Mouse (Mus musculus): ENCODE results near the gene Slc22a15. TPM values are rescaled to one million over a fixed set of nuclear protein-coding genes. Genes with fewer than 3 reads are reported as not detected.

Slc22a15 gene
- polyA plus RNA-seq (2014; fragmentation: Nextera tagmentation; extraction: Ambion mirVana), result 8.4 and 10.1 TPM in 2 replicates

DNA sequence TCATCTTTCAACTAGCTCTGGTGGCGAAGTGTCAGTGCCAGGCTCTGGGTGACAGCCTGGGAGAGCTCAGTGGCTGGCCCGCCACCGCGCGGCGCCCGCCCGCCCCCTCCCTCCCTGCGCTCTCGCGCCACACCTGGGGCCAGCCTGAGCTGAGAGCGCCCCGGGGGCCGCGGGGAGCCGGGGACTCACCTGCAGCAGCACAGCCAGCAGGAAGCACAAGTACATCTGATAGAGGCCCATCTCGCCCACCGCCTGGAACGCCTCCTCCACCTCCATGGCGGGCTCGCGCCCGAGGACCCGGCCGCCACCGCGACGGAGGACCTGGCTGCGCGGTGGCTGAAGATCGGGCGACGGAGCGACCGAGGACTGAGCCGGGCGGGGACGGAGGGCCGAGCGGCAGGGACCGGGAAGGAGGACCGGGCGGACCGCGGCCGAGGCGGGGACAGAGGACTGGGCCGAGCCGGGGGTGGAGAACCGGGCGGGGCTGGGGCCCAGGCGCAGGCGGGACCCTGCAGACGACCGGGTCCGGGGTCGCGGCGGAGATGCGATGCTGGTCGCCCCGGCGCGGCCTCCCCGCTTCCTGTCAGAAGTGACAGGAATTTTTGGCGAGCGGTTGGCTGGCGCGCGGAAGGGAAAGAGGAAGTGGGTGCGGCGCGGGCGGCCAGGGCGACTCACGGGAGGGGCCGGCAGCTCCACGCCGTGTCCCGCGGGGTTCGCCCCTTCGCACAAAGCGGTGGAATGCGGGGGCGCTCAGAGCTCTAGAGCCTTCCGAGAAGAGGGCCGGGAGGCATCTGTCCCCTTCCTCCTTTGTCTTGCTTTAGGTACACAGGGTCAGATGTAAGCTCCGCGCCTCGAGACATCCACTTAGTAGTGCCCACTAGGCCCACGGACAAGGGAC, at the start of gene Slc22a15:
Gene Slc22a15 (minus strand): TSS at position 611 of the 898 bp plus-strand sequence.
- Histone ChIP-seq H3K4me2 (replicated peaks; ENCODE audit: low read depth, low read length) (peak within 1 kb of the TSS; percentile 83), H3K36me3 (ENCODE audit: control insufficient read depth, insufficient read depth, low read length) (no peaks in the 10 kb centered on the region), H3K9ac (ENCODE audit: low read depth, low read length) (peak within 1 kb of the TSS; percentile 94), H3K27ac (ENCODE audit: low read depth, low read length) (peak within 1 kb of the TSS; percentile 95), H3K4me1 (replicated peaks; ENCODE audit: control insufficient read depth, insufficient read depth, low read length) (no peaks in the 10 kb centered on the region; the same call in 1 of the 2 replicates), H3K4me3 (ENCODE audit: low read depth, low read length) (peak within 1 kb of the TSS; percentile 61), H3K9me3 (ENCODE audit: control insufficient read depth, low read length) (no peaks in the 10 kb centered on the region), H3K27me3 (ENCODE audit: control insufficient read depth, insufficient read depth, low read length) (no peaks in the 10 kb centered on the region)
- under 1% methylated on average over 68 of the region's 92 CpGs for WGBS
- DNase-seq (ENCODE audit: low spot score) (peak; percentile 79), ATAC-seq (ENCODE audit: low FRiP score) (peak; percentile 89)

GRCm38 (mm10) chr3:101966825-101967558, 42.7 kb upstream of the Slc22a15 start:
- 17% methylated on average over 3 of the region's 3 CpGs for WGBS
- Histone ChIP-seq H3K27me3 (ENCODE audit: control insufficient read depth, insufficient read depth, low read length) (no peaks in the 10 kb centered on the region), H3K4me2 (replicated peaks; ENCODE audit: low read depth, low read length) (no peak overlapping the region), H3K9ac (ENCODE audit: low read depth, low read length) (no peak overlapping the region), H3K9me3 (ENCODE audit: control insufficient read depth, low read length) (no peaks in the 10 kb centered on the region), H3K4me1 (replicated peaks; ENCODE audit: control insufficient read depth, insufficient read depth, low read length) (0 out of 2 replicates have a peak, but pooled peaks cover 3% of the 10 kb centered on the region), H3K36me3 (ENCODE audit: control insufficient read depth, insufficient read depth, low read length) (no peaks in the 10 kb centered on the region), H3K27ac (ENCODE audit: low read depth, low read length) (peak overlapping the region; percentile 82), H3K4me3 (ENCODE audit: low read depth, low read length) (no peak overlapping the region)
- DNase-seq (ENCODE audit: low spot score) (peak; percentile 76), ATAC-seq (ENCODE audit: low FRiP score) (peak; percentile 90)

DNA sequence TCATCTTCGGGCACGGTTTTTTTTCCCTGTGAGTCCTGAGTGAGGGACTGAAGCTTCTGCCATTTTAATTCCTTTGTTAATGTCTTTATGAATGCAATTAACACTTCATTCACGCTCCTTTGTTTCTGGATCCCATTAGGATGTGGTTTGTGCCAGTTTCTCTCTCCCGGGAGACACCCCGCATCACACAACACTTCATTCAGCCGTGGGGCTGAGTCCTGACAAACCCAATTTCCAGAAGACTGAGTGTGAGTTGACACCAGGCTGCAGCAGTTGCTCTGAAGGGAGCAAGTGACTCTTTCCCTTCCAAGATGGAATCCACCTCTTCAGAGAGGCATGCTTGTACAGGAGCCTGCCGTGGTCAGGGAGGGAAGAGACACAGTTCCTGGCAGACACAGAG, 40.1 kb upstream of the Slc22a15 start:
- 49% methylated on average over 7 of the region's 7 CpGs for WGBS

GRCm38 (mm10) chr3:101963501-101963900, 39.2 kb upstream of the Slc22a15 start:
- Histone ChIP-seq H3K4me3 (ENCODE audit: low read depth, low read length) (no peak overlapping the region), H3K27me3 (ENCODE audit: control insufficient read depth, insufficient read depth, low read length) (no peaks in the 10 kb centered on the region), H3K27ac (ENCODE audit: low read depth, low read length) (no peak overlapping the region), H3K4me2 (replicated peaks; ENCODE audit: low read depth, low read length) (no peak overlapping the region), H3K9ac (ENCODE audit: low read depth, low read length) (no peak overlapping the region), H3K9me3 (ENCODE audit: control insufficient read depth, low read length) (no peaks in the 10 kb centered on the region), H3K4me1 (replicated peaks; ENCODE audit: control insufficient read depth, insufficient read depth, low read length) (0 out of 2 replicates have a peak, but pooled peaks cover 3% of the 10 kb centered on the region), H3K36me3 (ENCODE audit: control insufficient read depth, insufficient read depth, low read length) (no peaks in the 10 kb centered on the region)
- peak; percentile 43 for DNase-seq (ENCODE audit: low spot score)
- ATAC-seq (ENCODE audit: low FRiP score), result no peak
- WGBS, result 28% methylated on average over 9 of the region's 9 CpGs

More for the DNA sequence above, 40.1 kb upstream of the Slc22a15 start:
- DNase-seq (ENCODE audit: low spot score), result no peak
- Histone ChIP-seq H3K4me1 (replicated peaks; ENCODE audit: control insufficient read depth, insufficient read depth, low read length) (0 out of 2 replicates have a peak, but pooled peaks cover 3% of the 10 kb centered on the region), H3K9ac (ENCODE audit: low read depth, low read length) (no peak overlapping the region), H3K36me3 (ENCODE audit: control insufficient read depth, insufficient read depth, low read length) (no peaks in the 10 kb centered on the region), H3K27me3 (ENCODE audit: control insufficient read depth, insufficient read depth, low read length) (no peaks in the 10 kb centered on the region), H3K4me3 (ENCODE audit: low read depth, low read length) (no peak overlapping the region), H3K27ac (ENCODE audit: low read depth, low read length) (peak overlapping the region; percentile 14; the same call in 1 of the 2 replicates), H3K4me2 (replicated peaks; ENCODE audit: low read depth, low read length) (no peak overlapping the region), H3K9me3 (ENCODE audit: control insufficient read depth, low read length) (no peaks in the 10 kb centered on the region)
- ATAC-seq (ENCODE audit: low FRiP score), result no peak

GRCm38 (mm10) chr3:101961146-101961835, 37.0 kb upstream of the Slc22a15 start:
- WGBS, result 90% methylated on average over 15 of the region's 15 CpGs
- Histone ChIP-seq H3K9ac (ENCODE audit: low read depth, low read length) (no peak overlapping the region), H3K4me1 (replicated peaks; ENCODE audit: control insufficient read depth, insufficient read depth, low read length) (0 out of 2 replicates have a peak, but pooled peaks cover 3% of the 10 kb centered on the region), H3K27ac (ENCODE audit: low read depth, low read length) (no peak overlapping the region), H3K36me3 (ENCODE audit: control insufficient read depth, insufficient read depth, low read length) (no peaks in the 10 kb centered on the region), H3K27me3 (ENCODE audit: control insufficient read depth, insufficient read depth, low read length) (no peaks in the 10 kb centered on the region), H3K9me3 (ENCODE audit: control insufficient read depth, low read length) (no peaks in the 10 kb centered on the region), H3K4me3 (ENCODE audit: low read depth, low read length) (no peak overlapping the region), H3K4me2 (replicated peaks; ENCODE audit: low read depth, low read length) (no peak overlapping the region)
- ATAC-seq (ENCODE audit: low FRiP score) (no peak), DNase-seq (ENCODE audit: low spot score) (no peak)

GRCm38 (mm10) chr3:101958047-101958446, 33.8 kb upstream of the Slc22a15 start:
- Histone ChIP-seq H3K9me3 (ENCODE audit: control insufficient read depth, low read length) (no peaks in the 10 kb centered on the region), H3K4me3 (ENCODE audit: low read depth, low read length) (no peak overlapping the region), H3K27me3 (ENCODE audit: control insufficient read depth, insufficient read depth, low read length) (no peaks in the 10 kb centered on the region; the same call in 1 of the 2 replicates), H3K27ac (ENCODE audit: low read depth, low read length) (no peak overlapping the region), H3K4me2 (replicated peaks; ENCODE audit: low read depth, low read length) (no peak overlapping the region), H3K9ac (ENCODE audit: low read depth, low read length) (no peak overlapping the region), H3K4me1 (replicated peaks; ENCODE audit: control insufficient read depth, insufficient read depth, low read length) (no peaks in the 10 kb centered on the region), H3K36me3 (ENCODE audit: control insufficient read depth, insufficient read depth, low read length) (no peaks in the 10 kb centered on the region)
- 79% methylated on average over 3 of the region's 3 CpGs for WGBS
- ATAC-seq (ENCODE audit: low FRiP score) (no peak), DNase-seq (ENCODE audit: low spot score) (no peak)

DNA sequence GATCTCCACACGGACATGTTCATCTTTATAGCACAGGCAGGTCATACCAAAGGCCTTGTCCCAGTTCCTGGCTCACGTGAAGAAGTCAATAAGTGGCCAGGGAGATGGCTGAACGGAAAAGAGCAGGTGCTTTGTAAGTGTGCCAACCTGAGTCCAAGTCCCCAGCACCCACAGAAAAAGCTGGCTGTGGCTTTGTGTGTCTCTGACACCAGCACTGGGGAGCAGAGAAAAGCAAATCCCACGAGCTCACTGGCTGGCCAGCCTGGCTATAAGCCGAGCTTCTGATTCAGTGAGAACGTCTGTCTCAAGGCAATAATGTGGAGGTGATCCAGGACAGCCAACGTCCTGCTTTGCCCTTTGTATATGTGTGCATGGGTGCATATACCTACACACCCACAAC, 29.3 kb upstream of the Slc22a15 start:
- 76% methylated on average over 7 of the region's 7 CpGs for WGBS

DNA sequence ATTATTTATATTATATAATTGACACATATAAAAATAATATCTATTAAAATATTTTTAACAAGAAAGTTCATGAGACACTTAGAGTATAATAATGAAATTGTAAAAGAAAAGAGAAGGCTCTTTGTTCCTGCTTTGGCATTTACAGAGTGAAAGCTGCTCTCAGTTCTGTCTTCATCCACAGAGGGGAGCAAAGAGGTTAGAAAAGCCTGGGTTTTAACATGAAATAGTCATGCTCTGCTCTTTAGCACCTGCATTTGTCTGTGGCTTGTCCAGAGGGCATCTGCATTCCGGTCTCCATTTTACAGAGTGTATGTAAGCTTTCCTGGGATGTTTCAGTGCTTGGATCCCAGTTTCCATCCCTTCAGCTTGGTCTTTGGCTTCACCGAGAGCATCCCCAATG, 28.3 kb upstream of the Slc22a15 start:
- DNase-seq (ENCODE audit: low spot score), result no peak
- Histone ChIP-seq H3K27me3 (ENCODE audit: control insufficient read depth, insufficient read depth, low read length) (no peaks in the 10 kb centered on the region; the same call in 1 of the 2 replicates), H3K9me3 (ENCODE audit: control insufficient read depth, low read length) (no peaks in the 10 kb centered on the region), H3K9ac (ENCODE audit: low read depth, low read length) (no peak overlapping the region), H3K4me3 (ENCODE audit: low read depth, low read length) (no peak overlapping the region), H3K27ac (ENCODE audit: low read depth, low read length) (no peak overlapping the region), H3K4me2 (replicated peaks; ENCODE audit: low read depth, low read length) (no peak overlapping the region), H3K4me1 (replicated peaks; ENCODE audit: control insufficient read depth, insufficient read depth, low read length) (no peaks in the 10 kb centered on the region), H3K36me3 (ENCODE audit: control insufficient read depth, insufficient read depth, low read length) (no peaks in the 10 kb centered on the region)
- 93% methylated on average over 2 of the region's 2 CpGs for WGBS
- no peak for ATAC-seq (ENCODE audit: low FRiP score)

More for the DNA sequence above, 29.3 kb upstream of the Slc22a15 start:
- Histone ChIP-seq H3K4me2 (replicated peaks; ENCODE audit: low read depth, low read length) (no peak overlapping the region), H3K9me3 (ENCODE audit: control insufficient read depth, low read length) (no peaks in the 10 kb centered on the region), H3K4me1 (replicated peaks; ENCODE audit: control insufficient read depth, insufficient read depth, low read length) (no peaks in the 10 kb centered on the region), H3K27ac (ENCODE audit: low read depth, low read length) (no peak overlapping the region), H3K36me3 (ENCODE audit: control insufficient read depth, insufficient read depth, low read length) (no peaks in the 10 kb centered on the region), H3K27me3 (ENCODE audit: control insufficient read depth, insufficient read depth, low read length) (no peaks in the 10 kb centered on the region; the same call in 1 of the 2 replicates), H3K9ac (ENCODE audit: low read depth, low read length) (no peak overlapping the region), H3K4me3 (ENCODE audit: low read depth, low read length) (no peak overlapping the region)
- DNase-seq (ENCODE audit: low spot score), result no peak
- no peak for ATAC-seq (ENCODE audit: low FRiP score)

All from hindbrain, embryonic 11.5 days (tissue).